13 mouse cellular contexts compared by ENCODE assay signal in genomic region chr19:25002828-25003227, GRCm38 (mm10). TPM values are rescaled to one million over a fixed set of nuclear protein-coding genes. Genes with fewer than 3 reads are reported as not detected.
A peak's percentile ranks its signal among the peaks of the same experiment; 100 is the strongest.
DNase-seq lines count a peak whose midpoint lies in the region; ATAC-seq lines count a peak whose summit lies in the region.
"Had no signal": no experiment of that assay in that cellular context is flagged by ENCODE, and none has a peak within 500 bp of the region (broad histone marks: within the 10 kb centered on the region; RNA-seq: fewer than 3 reads in every experiment).

No protein-coding gene starts in this region.

- ATAC-seq in granulocyte monocyte progenitor cell, adult 5-6 weeks (replicated peaks; ENCODE audit: poor library complexity, severe bottlenecking) = 0 out of 2 replicates have a peak, but pooled peaks have one; percentile 4
- no peak for ATAC-seq in megakaryocyte progenitor cell, adult 5-6 weeks (replicated peaks; ENCODE audit: poor library complexity)
- ATAC-seq: midbrain, embryonic 13.5 days had no signal

- DNase-seq in spleen, adult 18-20 months = peak; percentile 53 to 57
- no peak for DNase-seq in spleen, adult 12 weeks (ENCODE audit: low spot score)
- peak; percentile 35 to 45 for DNase-seq in natural killer cell, adult 2 months (ENCODE audit: low spot score in 2 of 2)
- DNase-seq in urinary bladder, adult 18-20 months (ENCODE audit: low spot score in 2 of 2) = no peak
- DNase-seq in urinary bladder, adult 2 months (ENCODE audit: low spot score) = no peak
- DNase-seq: cerebellum, adult 2 months; kidney, adult 9 months; kidney, postnatal 4 days; lung, postnatal 14 days; right cerebral cortex, postnatal 25 days had no signal

RNA-seq across cellular contexts. Expression of gene Dock8, which starts 3.5 kb away (rescaled TPM):
- 100 and 126 TPM in 2 replicates for total RNA-seq in granulocyte monocyte progenitor cell, adult 5-6 weeks (2014; fragmentation: Nextera tagmentation)
- total RNA-seq in granulocyte monocyte progenitor cell, adult 5-6 weeks (2017) = 46.1 and 58.8 TPM in 2 replicates
- 81.8 and 91.6 TPM in 2 replicates for total RNA-seq in megakaryocyte progenitor cell, adult 5-6 weeks (2015)
- total RNA-seq in megakaryocyte progenitor cell, adult 5-6 weeks (2017) = 40.7 and 45.9 TPM in 2 replicates
- 28.4 and 29.7 TPM in 2 replicates for polyA plus RNA-seq in urinary bladder, adult 2 months (2012; rRNA removed)

RNA-seq across cellular contexts. Expression of gene Cbwd1, which starts 41.4 kb away (rescaled TPM):
- 5.3 and 14.2 TPM in 2 replicates for total RNA-seq in granulocyte monocyte progenitor cell, adult 5-6 weeks (2014; fragmentation: Nextera tagmentation)
- 24.6 and 37.7 TPM in 2 replicates for total RNA-seq in granulocyte monocyte progenitor cell, adult 5-6 weeks (2017)
- 20.2 and 21.9 TPM in 2 replicates for total RNA-seq in megakaryocyte progenitor cell, adult 5-6 weeks (2015)
- 41.9 and 44.6 TPM in 2 replicates for total RNA-seq in megakaryocyte progenitor cell, adult 5-6 weeks (2017)
- 12.2 and 13.7 TPM in 2 replicates for polyA plus RNA-seq in urinary bladder, adult 2 months (2012; rRNA removed)

Comparison
In these comparisons a context has a peak if more than half of its experiments do, and no peak if none do; other contexts are left out.
1. DNase-seq: peak in spleen, adult 18-20 months (2 of 2) and natural killer cell, adult 2 months (2 of 2); none in spleen, adult 12 weeks (single experiment), urinary bladder, adult 18-20 months (0 of 2) and urinary bladder, adult 2 months (single experiment).